Mouse (Mus musculus) cerebellum, postnatal 14 days (tissue): ENCODE results near the gene Nckipsd.
A peak's percentile ranks its signal among the peaks of the same experiment; 100 is the strongest.

Experiments
- DNase-seq, 2 experiments: peaks; one replicate each; pipeline ENCODE4 v3.0.0; 2021; ENCODE audit warnings: mixed read lengths in 2 of 2

The Nckipsd gene

GRCm38 (mm10) chr9:108853635-108854240, 45.6 kb downstream of the Nckipsd start:
- peak; percentile 94 for DNase-seq

- DNase-seq, result peak; percentile 87
Measured at GRCm38 (mm10) chr9:108854241-108854696, 46.1 kb downstream of the Nckipsd start.

- peak in 1 of 2 experiments; percentile 37 for DNase-seq
Measured at GRCm38 (mm10) chr9:108855335-108855734, 47.2 kb downstream of the Nckipsd start.

- no peak for DNase-seq
Measured at GRCm38 (mm10) chr9:108858792-108859527, 50.8 kb downstream of the Nckipsd start.
